Mouse (Mus musculus) frontal cortex, postnatal 14 days (tissue): ENCODE measurements around the gene Has3.
"Not testable (repeated sequence)": the region's sequence is repeated elsewhere in the genome, so short reads cannot be mapped to it uniquely, and the experiment has no call there.

Experiments
- DNase-seq, 2 experiments: peaks; one replicate each; pipeline ENCODE4 v3.0.0; 2022; ENCODE audit warnings: low spot score in 2 of 2

The Has3 gene

GRCm38 (mm10) chr8:106884826-106885400, 14.9 kb downstream of the Has3 start:
- DNase-seq: not testable (repeated sequence)

GRCm38 (mm10) chr8:106887336-106888189, 17.5 kb downstream of the Has3 start:
- DNase-seq: peak in 1 of 2 experiments; percentile 75

- no peak for DNase-seq
Measured at GRCm38 (mm10) chr8:106888803-106889202, 18.8 kb downstream of the Has3 start.

GRCm38 (mm10) chr8:106892210-106892805, 22.3 kb downstream of the Has3 start:
- DNase-seq: no peak

GRCm38 (mm10) chr8:106892806-106893451, 22.9 kb downstream of the Has3 start:
- DNase-seq: peak in 1 of 2 experiments; percentile 24

- DNase-seq: peak; percentile 60 to 75
Measured at GRCm38 (mm10) chr8:106893481-106894156, 23.6 kb downstream of the Has3 start, which contains the start of gene Utp4. Gene Utp4 (plus strand): TSS chr8:106893636.

GRCm38 (mm10) chr8:106899473-106899872, 29.4 kb downstream of the Has3 start:
- no peak for DNase-seq

- DNase-seq: peak; percentile 30 to 39
Measured at GRCm38 (mm10) chr8:106905727-106906480, 35.9 kb downstream of the Has3 start.

GRCm38 (mm10) chr8:106906635-106907034, 36.6 kb downstream of the Has3 start:
- no peak for DNase-seq

- no peak for DNase-seq
Measured at GRCm38 (mm10) chr8:106907450-106907849, 37.4 kb downstream of the Has3 start.

GRCm38 (mm10) chr8:106908291-106908690, 38.2 kb downstream of the Has3 start:
- DNase-seq: no peak

- no peak for DNase-seq
Measured at GRCm38 (mm10) chr8:106913631-106914030, 43.6 kb downstream of the Has3 start.

- peak in 1 of 2 experiments; percentile 25 for DNase-seq
Measured at GRCm38 (mm10) chr8:106919721-106920394, 49.8 kb downstream of the Has3 start.

- no peak for DNase-seq
Measured at GRCm38 (mm10) chr8:106920395-106920741, 50.3 kb downstream of the Has3 start.

GRCm38 (mm10) chr8:106924057-106924456, 54.0 kb downstream of the Has3 start:
- DNase-seq: no peak

- DNase-seq: no peak
Measured at GRCm38 (mm10) chr8:106924904-106925349, 54.9 kb downstream of the Has3 start.

- no peak for DNase-seq
Measured at GRCm38 (mm10) chr8:106925446-106925845, 55.4 kb downstream of the Has3 start.

- DNase-seq: no peak
Measured at GRCm38 (mm10) chr8:106927247-106927646, 57.2 kb downstream of the Has3 start.

- not testable (repeated sequence) for DNase-seq
Measured at GRCm38 (mm10) chr8:106928182-106928581, 58.1 kb downstream of the Has3 start.
